Mouse (Mus musculus): ENCODE results near the gene H2-M5. TPM values are rescaled to one million over a fixed set of nuclear protein-coding genes. Genes with fewer than 3 reads are reported as not detected.
"Not testable (repeated sequence)": the region's sequence is repeated elsewhere in the genome, so short reads cannot be mapped to it uniquely, and the experiment has no call there.

H2-M5 gene
- not detected in 2 replicates for total RNA-seq (2021)
- long read RNA-seq, result 0 reads

DNA sequence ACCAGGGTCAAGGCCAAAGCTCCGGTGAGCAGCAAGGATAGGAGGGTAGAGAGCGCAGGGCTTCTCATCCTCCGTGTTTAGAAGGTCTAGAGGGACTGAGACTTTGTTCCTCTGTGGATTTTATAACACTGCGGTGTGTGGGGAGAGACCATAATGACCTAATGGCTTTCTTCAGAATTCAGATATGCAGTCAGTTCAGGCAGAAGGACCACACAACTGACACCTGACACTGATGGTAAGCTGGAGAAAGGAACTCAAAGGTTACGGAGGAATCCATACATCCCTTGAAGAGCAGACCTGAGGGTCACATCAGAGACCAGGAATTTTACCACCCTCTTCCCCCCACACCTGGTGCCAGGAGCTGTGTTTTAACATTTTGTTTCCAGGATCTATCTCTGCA lies at the start of gene H2-M5:
Gene H2-M5 (minus strand): TSS at position 101 of the 400 bp plus-strand sequence.
- no peak for DNase-seq

DNA sequence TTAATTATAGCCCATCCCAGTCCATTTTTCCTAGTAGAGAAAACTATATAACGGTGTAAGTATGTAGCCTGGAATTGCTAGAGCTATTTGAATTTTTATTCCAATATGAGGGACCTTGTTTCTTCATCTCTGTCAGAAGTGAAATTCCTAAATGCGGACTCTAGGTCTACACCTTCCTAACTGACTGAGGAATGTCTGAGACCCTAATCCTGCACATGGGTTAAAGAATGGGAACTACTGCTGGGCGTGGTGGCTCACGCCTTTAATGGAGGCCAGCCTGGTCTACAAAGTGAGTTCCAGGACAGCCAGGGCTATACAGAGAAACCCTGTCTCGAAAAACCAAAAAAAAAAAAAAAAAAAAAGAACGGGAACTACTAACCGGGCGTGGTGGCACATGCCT lies 39.8 kb upstream of the H2-M5 start:
- DNase-seq, result no peak

DNA sequence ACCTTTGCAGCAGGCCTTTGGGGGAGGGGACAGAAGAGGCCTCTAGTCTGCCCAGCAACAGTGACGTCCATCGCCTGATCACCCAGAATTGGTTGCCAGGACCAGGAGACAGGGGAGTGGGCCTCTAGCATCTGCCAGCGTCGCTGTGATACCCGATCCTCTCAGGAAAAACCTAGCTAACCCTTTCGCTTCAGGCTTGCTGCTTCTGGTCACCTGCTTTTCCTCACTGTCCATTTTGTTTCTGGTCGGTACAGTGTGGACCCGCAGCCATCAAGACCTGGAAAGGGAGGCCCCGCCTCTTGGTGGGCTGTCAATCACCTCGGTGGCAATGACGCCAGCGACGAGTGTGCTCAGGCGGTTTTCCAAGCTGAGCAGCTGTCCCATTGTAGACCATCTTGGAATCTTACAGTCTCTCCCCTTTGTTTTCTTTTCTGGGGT lies 39.4 kb upstream of the H2-M5 start:
- peak; percentile 83 for DNase-seq

DNA sequence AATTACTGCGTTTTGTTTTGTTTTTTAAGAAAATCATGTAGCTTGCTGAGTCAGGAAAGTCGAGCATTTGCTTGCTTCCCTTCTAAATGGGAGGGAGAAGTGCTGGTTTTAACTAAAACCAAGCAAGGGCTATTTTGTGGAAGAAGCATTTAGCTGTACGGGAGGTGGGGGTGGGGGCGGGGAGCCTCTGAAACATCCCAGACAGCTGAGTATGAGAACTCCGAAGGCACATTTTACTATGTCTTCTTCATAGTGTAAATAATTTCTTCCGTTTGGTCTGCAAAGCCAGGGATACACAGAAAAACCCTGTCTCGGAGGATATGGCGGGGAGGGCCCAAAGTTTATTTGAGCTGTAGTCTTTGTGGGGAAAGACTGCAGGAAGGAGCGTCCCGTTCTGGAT lies 38.9 kb upstream of the H2-M5 start:
- DNase-seq, result no peak

DNA sequence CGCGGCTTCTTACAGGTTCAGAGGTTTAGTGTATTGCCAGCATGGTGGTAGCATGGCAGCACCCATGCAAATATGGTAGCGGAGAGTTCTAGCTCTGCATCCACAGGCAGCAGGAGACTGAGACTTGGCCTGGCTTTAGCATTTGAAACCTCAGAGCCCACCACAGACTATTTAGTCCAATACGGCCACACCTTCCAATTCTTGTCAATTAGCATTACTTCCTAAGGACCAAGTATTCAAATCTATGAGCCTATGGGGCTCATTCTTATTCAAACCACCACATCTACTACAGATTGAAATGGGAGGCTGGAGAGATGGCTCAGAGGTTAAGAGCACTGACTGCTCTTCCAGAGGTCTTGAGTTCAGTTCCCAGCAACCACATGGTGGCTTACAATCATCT lies 38.1 kb upstream of the H2-M5 start:
- no peak for DNase-seq

DNA sequence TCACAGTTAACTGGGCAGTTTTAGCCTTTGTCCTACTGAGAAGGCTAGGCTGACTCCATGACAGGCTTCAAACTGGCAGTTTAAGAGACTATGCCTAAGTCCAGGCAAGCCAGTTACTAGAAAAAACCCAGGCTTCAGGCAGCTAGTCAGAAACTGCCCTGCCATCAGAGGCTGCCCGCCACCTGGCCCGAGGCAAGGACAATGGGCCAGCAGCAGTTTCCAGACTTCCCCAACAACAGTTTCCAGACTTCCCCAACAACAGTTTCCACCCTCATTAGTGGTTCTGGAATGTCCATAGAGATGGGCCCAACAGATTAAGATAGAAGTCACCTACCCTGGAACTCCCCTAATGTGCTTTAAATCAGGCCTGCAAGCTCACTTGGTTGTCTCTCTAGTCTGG lies 37.1 kb upstream of the H2-M5 start:
- no peak for DNase-seq

DNA sequence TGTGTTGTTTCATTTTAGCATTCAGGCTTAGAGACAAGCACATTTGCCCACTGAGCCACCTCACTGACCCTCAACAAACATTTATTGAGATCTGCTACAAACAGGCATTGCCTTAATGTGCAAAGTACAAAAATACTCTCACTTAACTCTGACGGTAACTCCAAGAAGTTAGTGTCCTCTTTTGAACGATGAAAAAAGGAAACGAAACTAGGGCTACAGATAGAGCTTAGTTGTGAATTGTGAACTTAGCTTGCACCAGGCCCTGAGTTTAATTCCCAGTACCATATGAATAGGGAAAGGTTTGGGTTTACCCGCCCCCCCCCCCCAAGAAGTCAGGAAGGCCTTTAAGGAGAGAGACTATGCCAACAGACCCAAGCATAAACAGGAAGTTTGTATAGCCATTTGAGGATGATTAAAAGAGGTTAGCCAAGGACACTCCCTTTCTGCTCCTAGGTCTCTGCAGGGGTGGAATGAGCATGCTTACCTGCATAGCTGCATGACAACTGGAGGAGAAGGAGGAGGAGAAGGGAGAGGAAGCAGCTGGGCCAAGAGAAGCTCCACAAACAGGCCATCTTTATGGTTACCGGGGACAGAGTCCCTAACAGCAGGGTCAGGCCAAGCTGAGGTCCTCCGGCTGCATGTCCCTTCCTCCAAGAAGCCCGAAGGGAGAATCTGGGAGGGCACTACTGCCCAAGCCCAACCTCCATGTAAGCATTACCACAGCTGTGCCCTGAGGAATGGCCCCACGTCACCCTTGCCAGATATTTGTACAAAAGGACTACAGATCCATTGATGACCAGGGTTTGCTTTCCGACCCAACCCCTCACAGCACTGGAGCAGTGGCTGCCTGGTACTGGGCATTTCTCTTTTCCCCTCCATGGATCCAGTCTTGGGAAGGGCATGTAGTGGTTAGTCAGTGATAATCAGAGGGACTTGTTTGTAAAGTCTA lies 33.6 kb upstream of the H2-M5 start, which contains the start of gene Mog:
Gene Mog (minus strand): TSS at position 771 of the 949 bp plus-strand sequence.
- DNase-seq, result no peak

DNA sequence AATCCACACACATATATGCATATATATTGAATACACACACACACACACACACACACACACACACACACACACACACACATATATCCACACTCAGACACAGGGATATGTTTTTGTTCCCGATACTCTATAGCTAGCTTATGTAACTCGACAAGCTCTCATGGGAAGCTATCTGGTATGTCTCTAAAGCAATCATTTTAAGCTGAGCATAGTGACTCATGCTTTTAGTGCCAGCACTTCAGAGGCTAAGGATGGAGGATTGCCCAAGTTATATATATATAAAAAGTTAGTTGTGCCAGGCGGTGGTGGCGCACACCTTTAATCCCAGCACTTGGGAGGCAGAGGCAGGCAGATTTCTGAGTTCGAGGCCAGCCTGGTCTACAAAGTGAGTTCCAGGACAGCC lies 29.9 kb upstream of the H2-M5 start:
- not testable (repeated sequence) for DNase-seq

DNA sequence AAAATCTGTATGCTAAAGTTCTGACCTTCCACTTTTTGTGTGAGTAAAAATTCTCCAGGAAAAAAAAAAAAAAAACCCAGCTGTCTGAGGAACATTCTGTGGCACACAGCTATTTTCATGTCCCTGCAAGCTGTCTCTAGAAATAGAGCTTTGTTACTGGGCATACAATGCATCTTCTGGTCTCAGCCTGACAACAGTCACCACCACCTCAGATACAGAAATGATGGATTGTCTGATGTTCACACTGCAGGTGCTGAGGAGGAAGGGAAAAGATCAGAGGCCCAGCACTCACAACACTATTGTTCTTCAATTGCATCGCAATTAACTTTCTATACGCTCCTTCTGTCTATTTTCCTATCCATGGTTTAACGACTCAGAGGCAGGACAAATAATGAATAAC lies 29.0 kb upstream of the H2-M5 start:
- DNase-seq, result no peak

DNA sequence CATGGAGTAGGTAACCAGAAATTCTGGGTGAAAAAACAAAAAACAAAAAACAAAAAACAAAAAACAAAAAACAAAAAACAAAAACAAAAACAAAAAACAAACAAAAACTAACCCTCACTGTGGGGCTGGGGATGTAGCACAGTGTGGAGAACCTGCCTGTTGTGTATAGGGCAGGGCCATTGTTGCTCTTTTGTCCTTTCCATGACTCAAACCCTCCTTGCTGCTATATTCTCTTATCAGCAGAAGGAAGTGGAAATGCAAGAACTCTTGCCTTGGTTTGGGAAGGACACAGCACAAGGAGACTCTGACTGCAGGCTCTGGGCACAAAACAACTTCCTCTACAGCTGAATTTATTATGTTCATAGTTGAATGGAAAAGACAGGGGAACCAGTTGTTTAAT lies 27.0 kb upstream of the H2-M5 start:
- no peak for DNase-seq

DNA sequence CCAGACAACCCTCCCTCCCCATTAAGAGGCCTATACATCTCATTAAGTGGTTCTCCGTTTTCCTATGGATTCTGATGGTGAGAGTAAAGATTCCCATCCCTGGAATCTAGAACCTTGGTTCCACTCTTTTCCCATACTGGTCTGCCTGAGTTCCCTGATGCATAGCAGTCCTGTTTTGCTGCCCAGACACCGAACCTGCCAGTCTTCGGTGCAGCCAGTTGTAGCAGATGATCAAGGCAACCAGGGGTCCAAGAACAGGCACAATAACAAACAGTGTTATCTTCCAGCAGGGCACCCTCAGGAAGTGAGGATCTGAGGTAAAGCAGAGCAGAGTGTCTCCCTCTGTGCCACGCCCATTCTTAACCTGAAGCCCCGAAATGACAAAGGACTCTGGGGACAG lies 22.8 kb upstream of the H2-M5 start:
- DNase-seq, result no peak

DNA sequence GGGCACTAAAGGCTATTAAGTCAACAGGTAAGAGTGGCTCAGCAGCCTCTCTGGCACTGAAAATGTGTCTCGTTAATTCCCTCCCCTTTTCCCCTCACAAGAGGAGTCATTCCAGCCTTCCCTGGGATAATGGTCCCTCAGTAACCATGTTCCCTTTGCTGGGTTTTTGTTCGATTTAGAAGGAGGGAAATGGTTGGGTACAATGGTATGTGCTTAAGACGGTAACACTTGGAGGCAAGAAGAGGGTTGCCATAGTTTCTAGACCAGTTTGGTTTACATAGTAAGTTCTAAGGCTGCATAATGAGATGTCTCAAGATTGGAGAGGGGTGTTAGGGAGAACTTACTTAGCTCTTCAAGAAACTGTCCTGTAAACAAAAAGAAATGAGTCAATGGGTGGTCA lies 22.4 kb upstream of the H2-M5 start:
- no peak for DNase-seq

DNA sequence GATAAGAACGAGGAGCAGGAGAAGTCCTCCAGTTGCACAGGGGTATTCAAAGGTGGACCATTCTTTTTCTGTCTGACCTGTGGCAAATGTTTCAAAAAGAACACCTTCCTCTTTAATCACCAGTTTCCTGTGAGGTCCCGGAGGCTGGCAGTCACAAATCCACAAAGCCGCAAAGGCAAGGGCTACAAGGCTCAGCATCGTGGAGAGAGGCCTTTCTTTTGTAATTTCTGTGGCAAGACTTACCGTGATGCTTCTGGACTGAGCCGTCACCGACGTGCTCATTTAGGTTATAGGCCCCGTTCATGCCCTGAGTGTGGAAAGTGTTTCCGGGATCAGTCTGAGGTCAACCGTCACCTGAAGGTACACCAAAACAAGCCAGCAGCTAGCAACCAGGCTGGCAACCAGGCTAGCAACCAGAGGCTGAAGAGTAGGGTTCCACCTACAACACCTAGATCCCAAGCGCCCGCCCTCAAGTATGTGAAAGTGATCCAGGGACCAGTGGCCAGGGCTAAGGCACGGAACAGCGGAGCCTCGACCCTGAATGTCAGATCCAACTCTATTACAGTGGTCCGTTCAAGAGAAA lies 20.2 kb upstream of the H2-M5 start:
- DNase-seq, result no peak

DNA sequence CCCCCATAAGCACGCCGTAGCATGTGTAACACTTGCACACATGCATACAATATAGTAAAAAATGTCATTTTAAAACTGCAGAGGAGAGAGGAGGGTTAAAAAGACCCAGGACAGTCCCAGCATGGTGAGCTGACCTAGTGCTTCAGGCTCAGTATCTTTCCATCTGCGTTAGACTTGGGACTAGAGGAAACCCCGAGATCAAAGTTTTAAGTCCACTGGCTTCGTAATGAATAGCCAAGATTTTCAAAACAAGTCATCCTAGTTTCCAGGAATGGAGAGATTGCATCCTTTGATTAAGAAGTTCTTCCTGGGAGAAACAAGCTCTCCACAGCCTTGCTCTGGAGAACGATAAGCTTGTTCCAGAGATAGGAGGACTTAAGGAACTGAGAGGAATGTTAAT lies 18.8 kb upstream of the H2-M5 start:
- DNase-seq, result no peak

DNA sequence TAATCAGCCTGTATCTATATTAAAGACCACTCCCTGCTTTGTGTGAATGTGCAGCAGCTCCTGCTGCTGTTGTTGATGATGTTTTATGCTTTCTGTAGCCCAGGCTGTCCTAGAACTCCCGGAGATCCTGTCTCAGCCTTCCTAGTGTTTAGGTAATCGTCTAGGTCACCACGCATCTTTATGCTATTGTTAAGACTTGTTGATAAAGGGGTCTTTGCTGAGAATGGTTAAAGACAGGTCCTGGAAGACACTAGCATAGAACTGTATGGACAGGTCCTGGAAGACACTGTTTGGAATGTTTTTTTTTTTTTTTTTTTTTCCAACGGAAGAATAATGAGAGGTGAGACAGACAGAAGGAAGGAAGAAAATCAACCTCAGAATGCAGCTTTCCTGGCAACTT lies 14.0 kb upstream of the H2-M5 start:
- no peak for DNase-seq

DNA sequence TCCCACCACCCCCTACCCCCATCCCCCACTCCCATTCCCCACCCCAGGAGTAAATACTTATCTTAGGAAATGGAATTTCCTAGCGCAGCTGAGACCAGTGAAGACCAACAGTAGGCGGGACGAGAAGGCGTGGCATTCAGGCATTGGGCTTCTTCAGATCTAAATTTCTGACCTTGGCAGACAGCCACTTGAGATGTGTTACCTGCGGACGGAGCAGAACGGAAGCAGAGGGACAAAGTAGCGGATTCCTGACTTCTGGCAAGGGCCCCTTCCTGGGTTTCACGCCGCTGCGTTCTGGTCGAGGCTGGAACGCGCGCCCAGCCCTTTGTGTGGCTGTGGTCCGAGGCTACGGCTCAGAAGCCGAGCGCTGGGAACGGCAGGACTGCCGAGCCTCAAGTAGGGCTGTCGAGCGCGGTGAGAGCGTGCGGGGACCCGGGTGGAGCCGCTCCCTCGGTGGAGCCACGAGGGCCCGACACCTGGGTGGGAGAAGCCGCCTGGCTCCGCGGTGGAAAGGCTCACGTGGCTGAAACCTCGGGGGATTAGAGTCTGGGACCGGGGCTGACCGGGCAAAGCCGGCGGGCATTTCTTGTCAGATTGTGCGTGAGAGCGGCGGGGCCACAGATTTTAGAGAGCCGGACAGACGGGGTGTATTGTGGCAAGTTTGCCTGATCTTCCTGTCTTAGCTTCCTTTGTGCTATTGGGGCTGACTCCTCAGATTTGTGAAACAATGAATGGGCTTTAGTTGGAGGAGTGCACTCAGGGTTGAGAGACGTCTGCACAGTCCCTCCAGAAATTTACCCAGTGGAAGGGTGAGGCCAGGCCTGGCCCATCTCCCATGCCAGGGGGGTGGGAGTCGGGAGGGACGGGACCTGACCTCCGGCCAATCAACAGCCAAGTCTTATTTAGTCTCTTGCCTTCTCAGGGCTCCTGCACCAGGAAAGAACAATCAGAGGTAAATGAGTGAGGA lies 13.3 kb upstream of the H2-M5 start:
- DNase-seq, result peak; percentile 17

DNA sequence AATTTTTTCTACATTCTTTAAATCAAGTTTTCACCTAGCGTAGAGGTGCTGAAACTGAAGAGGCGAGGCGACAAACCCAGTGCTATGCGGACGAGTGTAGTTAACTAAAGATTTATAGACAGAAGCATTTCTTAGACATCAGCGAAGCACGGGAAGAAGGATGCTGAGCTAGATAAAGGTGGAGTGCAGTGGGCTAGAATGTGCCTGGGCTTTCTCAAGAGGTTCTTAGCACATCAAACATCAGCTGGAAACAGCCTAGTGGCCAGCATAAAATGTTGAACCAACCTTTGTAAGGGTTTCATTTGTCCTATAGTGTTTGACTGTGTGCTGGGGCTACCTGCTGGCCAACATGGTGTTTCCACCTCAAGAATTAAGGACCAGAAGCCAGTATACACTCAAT lies 11.5 kb upstream of the H2-M5 start, which contains the start of gene Zfp57:
Gene Zfp57 (plus strand): TSS at position 301 of the 400 bp plus-strand sequence.
- DNase-seq, result no peak

DNA sequence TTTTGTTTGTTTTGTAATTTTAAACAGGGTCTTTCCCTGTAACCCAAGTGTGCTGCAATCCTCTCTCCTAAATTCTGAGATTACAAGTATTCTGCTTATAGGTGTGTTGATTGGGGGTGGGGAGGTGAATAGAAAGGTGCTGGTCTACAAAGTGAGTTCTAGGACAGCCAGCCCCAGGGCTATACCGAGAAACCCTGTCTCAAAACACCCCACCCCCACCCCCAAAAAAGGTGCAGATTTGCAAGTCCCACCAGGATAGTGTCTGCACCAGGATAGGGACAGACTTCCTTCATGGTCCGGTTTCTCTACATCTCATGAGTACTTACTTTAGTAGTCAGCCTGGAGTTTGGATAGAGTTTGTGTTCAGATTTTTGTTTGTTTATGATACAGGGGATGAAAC lies 9.1 kb upstream of the H2-M5 start:
- DNase-seq, result no peak

DNA sequence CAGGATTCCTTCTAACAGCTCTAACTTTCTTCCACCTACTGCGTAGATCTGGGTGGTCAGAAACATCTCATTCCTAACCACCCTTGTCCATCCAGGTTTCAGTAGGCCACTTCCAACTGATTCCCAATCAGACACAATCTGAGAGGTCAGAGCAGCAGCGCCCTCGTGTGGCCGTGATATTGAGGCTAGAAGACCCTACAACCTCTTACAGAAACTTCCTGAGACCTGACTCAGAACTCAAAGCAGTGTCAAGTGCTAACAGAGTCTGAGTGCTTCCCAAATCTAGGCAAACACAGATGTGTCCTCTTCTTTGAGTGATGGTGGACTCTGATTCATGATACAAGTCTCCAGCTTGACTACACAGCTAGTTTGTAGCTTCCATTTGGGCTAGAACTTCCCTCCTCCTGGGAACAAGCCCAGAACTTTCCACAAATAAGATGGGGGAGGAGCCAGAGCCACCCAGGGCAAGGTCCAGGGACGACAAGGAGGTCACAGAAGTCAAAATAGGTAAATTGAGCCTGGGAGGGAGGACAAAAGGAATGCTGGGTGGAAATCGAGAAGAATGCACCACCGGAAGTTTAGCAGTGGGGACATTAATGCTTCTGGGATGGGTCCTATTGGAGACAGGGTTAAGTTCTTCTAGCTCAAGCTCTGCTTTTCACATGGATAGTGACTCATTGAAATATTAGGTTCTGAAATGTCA lies 7.8 kb upstream of the H2-M5 start:
- DNase-seq, result peak; percentile 84

DNA sequence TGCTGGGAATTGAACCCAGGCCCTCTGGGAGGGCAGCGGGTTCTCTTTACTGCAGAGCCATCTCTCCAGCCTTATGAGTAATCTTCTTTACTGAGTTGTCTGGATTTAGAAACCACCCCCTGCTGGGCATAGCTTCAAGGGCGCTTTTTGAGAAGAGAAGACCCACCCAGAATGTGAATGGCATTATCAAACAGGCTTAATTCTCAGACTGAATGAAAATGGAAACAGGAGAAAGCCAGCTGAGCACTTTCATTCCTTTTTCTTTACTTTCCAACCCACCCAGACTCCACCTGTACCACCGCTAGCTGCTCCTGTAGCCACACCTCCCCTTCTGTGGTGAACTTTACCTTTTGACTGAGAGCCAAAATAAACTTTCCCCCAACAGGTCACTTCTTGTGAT lies 6.1 kb upstream of the H2-M5 start:
- no peak for DNase-seq

DNA sequence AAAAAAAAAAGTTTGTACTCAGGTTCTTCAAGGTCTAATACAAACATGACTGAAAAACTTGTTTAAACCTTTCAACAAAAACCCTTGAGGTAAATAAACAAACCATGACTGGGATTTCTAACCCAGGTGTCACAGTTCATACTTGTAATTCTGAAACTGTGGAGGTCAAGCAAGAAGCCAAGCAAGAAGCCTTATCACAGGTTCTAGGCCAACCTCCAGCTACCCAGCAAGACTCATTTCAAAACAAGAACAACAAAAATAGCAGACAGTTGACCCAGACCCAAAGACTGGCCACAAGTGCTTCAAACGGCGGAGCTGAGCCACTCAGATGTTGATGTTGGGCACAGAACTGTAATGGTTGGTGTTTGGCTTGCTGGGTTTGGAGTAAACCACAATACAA lies 5.2 kb upstream of the H2-M5 start:
- no peak for DNase-seq

Data from adrenal gland, postnatal 25 days (tissue).